Mouse (Mus musculus) T-helper 1 cell (primary cell): ENCODE results near the gene Ddx31.

Experiments
- in situ Hi-C: fragments of 300-600 bp; cut with MboI, MseI; formaldehyde crosslinking; loops from one replicate; pipeline ENCODE4 v1.15.1; 2025; ENCODE audit warnings: high pct_unique_total_duplicates

Gene Ddx31

DNA sequence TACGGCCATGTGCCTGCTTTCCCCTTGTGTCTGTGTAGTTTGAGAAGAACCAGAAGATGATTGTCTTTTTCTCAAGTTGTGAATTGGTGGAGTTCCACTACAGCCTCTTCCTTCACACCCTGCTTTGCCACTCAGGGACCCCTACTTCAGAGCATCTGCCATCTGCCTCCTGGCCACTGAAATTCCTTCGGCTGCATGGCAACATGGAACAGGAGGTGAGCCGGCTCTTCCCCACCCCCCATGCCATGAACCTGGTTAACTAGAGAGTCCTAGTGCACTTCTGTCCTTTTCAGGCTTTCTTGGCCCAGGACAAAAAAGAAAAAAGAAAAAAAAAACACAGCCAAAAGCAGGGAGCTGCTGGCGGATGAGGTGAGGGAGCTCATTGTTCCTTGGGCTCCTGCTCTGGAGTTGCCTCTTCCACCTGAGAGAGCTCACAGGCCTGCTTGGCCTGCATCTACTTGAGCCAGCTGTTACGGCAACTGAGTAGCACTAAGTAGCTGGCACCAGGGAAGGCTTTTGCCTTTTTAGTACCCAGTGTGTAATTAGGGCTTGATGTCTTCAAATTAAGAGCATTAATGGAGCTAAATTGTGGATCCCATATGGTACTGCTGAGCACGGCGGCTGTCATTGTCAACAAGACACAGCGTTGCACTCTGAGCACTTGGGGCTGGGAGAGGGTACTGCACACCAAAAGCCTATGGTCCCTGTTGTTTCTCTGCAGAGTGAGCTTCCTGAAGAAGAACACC, 20.6 kb downstream of the Ddx31 start:
- in situ Hi-C loops: no loop called here

DNA sequence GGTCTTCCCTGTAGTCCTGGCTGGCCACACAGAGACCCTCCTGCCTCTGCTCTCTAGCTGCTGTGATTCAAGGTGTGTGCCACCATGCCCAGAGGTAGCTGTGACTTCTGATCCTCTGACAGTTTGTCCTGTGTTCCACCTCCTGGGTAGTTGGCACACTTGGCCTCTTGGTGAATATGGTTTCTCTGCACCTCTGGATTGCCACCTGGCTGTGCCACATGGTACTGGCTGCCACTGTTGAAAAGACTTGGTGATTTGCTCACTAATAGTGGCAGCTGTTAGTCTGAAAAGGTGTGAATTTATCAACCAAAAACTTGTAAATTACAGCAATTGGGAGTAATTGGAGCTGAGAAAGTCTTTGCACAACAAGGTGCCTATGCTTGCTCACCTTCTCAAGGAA, 23.7 kb downstream of the Ddx31 start:
- in situ Hi-C loops: no loop called here

DNA sequence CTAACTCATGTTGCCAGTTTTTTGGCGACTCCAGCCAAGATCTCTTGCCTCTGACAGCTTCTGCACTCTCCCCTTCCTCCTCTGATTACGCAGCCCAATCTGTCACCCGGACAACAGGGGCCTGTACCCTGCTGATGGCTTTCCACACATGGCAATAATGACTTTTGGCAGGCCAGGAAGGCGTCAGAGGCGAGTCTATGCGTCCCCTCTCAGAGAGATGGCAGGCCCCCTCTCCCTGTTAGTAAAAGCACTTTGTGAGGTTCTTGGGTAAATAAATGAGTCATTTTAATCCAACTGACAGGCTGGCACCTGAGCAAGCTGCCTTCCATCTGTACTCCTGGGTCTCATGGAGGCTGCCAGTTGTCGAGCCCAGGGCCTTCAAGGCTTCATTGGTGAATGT, 27.3 kb downstream of the Ddx31 start:
- in situ Hi-C loops: no loop called here

DNA sequence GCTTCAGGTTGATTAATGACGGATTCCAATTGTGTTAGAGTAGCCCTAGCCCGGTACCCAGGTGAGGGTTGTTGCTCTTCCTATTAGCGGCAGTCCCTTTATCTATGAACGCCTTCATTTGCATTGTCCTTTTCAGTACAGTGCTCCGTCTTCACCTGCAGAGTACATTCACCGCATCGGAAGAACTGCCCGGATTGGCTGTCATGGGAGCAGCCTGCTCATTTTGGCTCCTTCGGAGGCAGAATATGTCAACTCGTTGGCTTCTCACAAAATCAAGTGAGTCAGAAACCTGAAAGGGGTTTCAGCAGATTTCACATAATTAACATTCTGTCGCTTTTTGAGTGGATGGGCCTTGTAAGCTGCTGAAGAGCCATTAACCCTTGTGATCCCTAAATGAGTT, 35.3 kb downstream of the Ddx31 start:
- in situ Hi-C loops: no loop called here

DNA sequence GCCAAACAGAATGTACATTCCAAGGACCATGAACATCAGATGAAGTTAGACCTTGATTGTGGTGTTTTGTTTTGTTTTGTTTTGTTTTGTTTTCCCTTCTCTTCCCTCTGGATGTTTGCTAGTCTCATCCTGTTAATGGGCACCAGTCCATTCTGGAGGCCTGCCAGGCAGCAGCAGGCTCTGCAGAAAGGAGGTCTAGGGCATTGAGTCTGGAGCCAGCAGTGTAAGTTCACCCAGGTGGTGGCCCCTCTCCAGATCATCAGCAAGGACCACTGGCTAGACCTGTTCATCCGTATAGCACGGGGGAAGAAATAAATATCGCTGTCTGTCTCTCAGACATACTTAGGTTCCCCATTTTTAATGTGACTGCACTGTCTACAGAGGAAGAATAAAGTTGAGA, 41.1 kb downstream of the Ddx31 start:
- in situ Hi-C loops: no loop called here

DNA sequence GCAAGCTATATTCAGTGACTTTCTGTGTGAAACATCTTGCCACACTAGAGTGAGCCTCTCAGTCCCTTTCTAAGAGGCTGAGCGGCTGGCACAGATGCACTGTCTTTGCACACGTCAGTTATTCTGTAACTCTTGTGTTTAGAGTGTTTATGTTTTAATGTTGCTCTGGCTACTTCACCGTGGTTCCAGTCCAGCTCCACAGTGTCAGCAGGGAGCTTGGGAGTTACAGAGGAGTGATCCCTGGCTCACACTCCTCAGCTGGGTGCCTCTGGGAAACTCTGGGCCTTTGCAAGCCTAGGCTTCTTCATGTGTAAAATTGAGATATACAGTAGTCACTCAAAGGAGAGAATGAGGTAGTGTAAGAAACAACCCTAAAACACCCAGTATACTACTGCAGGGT, 41.8 kb downstream of the Ddx31 start:
- in situ Hi-C loops: no loop called here

DNA sequence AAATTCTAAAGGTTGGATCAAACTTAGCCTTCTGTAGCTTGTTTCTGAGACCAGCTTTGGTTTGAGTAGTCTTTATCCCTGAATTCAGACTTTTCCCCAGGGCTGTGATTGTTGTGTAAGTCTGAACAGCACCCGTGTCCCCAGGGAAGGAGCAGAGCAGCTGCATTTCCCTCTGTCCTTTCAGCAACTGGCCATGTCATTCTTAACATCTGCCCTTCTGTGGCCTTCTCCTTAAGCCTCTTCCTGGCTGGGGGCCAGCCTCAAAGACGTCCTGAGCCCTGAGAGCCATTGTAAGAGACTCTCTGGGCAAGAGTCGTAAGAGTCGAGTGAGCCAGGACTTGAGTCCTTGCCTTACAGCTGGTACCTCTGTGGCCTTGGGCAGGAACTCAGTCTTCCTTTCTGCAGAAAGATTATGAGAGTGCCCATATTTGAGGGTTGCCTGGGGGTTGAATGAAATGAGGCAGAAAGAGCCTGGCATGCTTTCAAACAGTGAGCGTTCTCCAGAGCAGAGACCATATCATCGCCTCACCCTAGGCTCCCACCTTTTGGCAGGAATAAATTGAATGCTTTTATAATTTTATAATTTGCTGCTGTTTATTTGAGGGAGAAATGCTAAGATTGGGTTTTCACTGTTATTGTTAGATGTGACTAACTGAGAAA, 42.8 kb downstream of the Ddx31 start:
- in situ Hi-C loops: no loop called here

DNA sequence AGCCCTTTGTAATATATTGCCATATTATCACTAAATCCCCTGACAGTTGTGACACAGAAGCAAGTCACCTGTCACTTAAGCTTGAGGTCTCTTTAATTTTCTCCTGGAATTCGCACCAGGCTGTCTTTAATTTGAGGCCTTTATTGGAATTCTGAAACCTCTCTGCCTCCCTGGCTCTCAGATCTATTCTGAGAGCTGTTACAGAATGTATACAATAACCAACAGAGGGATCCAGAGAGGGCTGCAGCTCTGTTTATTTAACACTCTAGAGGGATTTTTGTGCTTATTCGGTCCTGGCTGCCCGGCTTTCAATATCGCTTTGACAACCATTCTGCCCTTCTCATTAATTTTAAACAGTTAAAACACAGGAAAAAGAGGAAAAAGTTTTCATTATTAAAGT, 44.7 kb downstream of the Ddx31 start:
- in situ Hi-C loops: loop anchor here (5.0 kb wide), 1 partner anchor 1078 kb away; no protein-coding TSS in a partner anchor

DNA sequence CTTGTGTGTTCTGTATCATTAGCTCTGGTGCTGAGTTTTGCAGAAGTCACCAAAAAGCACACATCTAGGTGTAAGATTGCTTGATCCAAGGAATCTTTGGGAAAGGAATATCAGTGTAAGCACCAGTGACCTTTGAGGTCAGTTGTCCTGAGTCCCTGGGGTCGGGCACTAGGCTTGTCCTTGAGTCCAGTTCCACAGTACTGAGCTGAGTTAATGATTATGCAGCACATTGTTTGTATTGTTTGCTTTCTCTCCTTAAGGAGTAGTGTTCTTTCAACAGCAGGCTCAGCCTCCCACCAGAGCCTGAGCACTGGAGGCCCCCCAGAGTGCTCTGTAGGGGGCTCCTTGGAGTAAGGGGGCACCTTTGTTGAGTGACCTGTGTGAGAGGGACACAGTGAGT, 52.6 kb downstream of the Ddx31 start:
- in situ Hi-C loops: no loop called here

DNA sequence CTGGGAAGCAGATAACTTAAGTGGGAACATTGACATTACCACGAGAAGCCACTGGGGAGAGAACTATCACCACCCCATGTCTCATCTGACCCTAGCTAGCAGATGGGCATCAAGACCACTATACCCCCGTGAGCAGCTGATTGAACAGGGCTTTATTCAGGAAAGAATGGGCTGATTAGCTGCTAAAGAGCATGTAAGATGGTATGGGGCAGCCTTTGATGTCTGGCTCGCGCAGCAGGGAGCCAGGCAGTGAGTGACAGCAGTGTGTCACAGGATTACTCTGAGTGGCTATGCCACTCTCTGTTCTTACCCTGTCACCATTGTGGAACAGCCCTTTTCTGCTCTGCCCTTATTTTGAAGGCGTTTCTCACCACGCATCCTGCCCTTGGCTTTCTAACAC, 53.3 kb downstream of the Ddx31 start:
- in situ Hi-C loops: no loop called here

DNA sequence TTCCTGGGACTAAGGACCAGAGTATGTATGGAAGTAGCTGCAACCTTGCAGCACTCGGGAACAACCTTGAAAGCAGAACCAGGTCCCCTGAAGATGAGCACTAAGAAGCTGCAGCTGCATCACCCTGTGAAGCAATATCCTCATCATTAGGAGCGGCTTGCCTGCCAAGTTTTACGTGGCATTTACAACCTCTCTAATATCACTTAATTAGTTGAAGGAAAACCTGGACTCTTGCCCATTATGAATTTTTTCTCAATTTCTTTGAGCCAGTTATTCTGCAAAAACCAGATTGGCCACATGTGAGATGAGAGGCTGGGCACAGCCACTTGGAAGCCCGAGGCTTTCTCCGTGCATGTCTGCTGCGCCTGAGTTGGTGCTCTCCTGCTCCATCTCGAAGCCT, 55.7 kb downstream of the Ddx31 start:
- in situ Hi-C loops: no loop called here

DNA sequence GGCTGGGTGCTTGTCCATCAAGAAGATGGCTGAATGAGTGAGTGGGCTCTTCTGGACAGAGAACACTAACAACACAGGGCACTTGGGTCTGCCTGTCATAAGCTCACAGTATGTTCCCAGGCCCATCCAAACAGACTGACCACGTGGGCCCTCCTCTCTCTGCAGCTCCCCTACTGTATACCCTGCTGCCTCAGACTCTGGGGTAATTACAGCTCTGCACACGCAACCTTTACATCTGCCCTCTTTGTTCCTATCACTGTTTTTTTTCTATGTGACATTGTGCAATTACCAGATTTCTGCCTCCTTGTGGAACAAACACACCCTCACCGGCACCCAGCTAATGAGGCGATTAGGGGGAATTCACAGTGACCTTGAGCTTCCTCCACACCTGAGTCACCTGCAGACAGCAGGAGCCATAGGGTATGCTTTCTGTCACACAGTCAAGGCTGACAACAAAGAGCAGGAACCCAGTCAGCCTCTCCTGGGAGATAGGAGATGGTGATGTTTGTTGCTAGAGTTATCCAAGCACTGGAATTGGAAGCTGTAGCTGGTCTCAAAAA, 57.2 kb downstream of the Ddx31 start:
- in situ Hi-C loops: no loop called here

DNA sequence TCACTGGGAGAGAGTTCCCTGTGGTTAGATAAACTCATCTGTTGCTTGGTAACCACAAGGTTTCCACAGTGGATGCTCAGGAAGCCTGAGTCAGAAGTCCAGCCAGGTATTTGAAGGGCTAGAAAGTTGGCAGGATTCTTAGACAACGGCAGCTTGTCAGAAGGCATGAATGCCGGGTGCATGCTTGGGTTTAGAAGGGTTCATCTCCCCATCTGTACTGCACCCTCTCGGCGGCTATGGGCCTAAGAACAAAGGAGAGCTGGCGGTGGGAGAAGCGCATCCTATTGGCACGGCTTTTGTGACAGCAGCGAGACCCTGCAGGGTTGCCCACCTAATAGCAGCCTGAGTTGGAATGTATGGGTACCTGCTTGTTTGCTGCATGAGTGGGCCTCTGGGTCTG, 62.1 kb downstream of the Ddx31 start:
- in situ Hi-C loops: no loop called here

DNA sequence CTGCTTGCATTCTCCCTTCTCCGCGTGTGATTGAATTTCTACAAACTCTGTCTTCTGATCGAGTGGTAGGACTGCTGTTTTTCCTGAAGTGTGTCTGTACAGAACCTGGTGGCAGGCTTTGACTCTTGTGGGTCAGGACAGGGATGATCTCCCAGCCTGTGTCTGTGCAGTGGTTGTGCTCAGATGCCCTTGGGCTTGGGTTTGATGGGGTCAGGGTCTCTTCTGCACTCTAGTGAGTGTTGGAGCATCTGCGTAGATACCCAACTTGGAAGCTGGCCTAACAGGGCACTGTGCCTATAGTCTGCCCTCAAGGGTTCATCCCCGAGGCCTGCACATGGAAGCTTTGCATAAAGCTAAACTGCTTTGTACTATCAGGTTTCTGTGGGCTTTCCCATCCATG, 63.7 kb downstream of the Ddx31 start:
- in situ Hi-C loops: no loop called here

DNA sequence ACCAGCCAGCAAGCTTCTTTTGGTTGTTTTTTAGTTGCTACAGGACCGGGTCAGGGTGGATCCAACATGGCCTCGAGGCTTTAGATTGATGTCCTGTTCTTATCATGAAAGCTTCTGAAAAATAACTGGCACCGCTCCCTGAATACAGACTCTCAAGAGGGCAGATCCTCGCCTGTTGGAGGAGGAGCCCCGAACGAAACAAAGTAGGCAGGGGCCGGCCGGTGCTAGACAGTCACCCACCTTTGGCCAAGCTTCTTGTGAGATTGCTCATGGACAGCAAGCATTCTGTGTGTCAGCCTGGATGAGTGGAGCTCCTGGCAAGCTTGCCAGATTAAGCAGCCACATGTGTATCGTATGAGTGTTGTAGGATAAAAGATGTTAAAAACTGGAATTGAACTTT, 64.6 kb downstream of the Ddx31 start:
- in situ Hi-C loops: no loop called here

DNA sequence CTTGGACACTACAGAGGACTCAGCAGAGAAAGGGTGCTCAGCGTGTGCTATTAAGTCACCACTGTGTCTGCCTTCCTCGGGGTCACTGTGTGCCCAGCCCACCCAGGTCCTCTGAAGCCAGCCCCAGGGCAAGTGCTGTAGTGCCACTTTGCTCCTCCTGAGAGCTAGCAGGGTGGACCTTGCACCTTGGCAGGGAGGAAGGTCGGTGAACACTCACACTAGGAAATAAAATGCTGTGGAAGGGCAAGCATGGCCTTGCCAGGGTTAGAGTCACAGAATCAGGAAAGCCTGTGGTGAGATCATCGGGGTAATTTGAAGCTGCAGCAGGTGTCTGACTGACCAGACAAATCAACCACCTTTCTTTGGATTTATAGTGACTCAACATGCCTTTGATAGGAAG, 65.4 kb downstream of the Ddx31 start:
- in situ Hi-C loops: no loop called here

DNA sequence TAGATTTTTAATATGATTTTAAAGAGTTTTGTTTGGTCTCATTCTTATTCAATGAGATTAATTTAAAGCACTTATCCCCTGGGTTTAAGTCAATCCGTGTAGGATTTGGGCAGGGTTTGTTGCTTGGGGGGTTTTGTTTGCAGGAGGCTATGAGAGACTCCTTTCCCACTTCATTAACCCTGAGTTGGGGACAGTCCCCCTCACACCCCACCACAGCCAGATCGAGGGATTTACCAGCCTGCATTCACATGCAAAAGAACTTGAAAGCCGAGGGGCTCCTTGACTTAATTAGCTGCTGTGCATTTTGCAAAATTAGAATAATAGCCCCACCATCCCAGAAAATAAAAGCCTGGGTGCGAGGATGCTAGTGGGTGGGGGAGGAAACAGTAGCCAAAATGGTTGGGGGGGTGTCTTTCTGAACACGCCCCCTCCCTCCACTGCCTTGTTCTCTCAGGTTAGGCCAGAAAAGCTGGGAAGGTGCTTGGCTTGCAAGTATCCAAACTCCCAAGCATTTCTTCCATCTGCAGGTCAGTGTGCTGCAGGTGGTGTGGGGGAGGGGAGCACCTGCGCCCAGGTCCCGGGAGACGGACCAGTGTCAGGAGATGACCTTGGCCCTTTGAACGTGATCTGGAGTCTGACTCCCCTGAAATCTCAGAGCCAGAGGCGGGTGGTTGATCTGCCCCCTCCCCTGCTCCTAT, 67.6 kb downstream of the Ddx31 start:
- in situ Hi-C loops: no loop called here

DNA sequence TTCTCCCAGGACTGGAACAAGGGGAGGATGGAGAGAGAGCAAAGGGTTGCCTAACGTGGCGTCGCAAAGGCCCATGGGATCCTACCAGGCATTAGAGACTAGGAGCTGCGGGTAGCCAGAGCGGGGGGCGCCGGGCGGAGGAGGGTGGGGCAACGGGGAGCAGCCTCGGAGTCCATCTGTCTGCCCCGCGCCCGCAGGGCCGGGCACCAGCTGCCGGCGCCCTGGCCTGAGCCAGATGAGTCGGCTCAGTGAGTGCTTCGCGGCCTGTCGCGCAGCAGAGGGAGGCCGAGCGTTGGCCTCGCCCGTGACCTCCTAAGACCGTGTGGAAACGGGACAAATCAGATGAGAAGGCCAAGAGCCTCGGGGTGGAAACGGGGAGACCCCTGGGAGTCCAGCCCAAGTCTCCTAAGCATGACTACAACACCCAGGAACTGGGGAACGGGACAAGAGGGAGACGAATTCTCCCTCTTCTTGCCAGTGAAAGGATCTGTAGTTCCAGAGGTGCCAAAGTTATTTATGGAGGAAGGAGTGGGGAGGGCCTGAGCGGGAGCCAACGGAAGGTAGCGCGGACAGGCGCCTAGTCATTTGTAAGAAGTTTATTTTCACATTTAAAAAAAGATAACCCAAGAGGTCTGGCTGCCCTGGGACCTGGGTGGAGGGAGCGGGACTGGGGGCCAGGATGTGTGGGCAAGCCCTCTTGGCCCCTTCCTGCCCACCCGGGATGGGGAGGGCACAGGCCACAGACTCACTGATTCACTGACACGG, 68.4 kb downstream of the Ddx31 start:
- in situ Hi-C loops: no loop called here

DNA sequence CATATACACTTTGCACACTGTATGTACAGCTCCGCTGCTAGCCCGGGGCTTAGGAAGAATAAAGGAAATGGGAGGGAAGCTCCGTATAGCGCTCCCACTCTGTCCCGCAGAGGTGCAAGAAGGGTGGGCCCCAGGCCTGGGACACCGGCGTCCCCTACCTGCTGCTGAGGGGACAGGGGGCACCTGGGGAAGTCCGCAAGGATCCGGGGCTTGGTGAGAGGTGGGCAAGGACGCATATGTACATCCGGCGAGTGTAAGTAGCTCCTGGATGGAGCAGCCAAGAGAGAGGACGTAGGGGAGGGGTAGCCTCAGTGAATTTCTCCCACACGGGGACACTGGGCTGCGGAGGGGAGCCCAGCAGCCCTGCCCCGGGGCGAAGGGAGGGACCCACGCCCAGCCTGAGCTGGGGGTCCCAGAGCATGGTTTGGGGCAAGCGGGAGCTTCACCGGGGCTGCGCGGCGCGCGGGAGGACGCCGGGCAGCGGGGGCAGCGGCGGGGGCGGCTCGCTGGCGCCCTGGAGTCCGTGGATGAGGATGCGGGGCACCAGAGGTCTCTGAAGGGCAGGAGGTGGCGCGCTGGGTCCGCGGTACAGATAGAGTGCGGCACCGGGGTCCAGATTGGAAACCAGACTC, 69.1 kb downstream of the Ddx31 start:
- in situ Hi-C loops: no loop called here

DNA sequence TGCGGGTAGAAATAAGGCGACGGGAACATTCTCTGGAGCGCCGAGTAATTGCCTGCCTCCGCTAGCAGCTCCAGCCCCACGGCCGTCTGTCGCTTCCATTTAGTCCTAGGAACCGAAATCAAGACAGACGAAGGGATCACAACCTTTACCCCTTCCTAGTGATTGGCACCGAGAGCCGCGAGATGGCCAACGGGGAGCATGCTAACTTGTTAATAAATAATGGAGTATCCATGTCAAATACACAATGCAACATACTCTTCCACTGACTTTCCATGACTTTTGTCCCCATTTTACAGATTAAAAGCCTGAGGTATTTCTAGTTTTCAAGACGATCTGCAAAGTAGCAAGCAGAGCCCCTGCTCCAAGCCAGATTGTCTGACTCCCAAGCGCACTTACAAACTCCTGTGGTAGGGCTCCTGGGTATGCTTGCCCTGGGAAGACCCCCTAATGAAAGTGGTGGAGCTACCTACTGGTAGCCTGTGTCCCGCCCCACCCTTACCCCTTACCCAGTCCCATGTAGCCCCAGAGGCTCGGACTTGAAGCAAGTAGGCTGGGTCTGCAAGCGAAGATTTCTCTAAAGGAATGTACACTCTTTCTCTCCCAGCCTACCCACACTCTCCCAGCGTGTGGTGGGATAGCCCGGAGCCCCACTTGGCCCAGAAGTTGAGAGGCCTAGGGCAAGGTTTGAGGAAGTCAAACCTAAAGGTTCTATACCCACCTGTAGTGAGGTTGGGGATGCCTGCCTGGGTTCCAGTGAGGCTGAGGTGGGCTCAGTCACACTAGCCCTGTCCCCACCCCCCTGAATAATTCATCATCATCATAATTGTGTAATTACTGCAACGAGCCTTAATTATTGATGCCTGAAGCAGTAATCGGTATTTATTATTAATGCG, 69.9 kb downstream of the Ddx31 start:
- in situ Hi-C loops: no loop called here
